Mouse (Mus musculus) gonadal fat pad, adult 2 months (tissue): ENCODE measurements around the gene Siva1. TPM values are rescaled to one million over a fixed set of nuclear protein-coding genes. Genes with fewer than 3 reads are reported as not detected.

Experiments
- DNase-seq: peaks from one replicate; pipeline ENCODE4 v3.0.0-alpha.2; 2012; ENCODE audit warnings: low read depth
- polyA plus RNA-seq: library from polyadenylated mRNA; depleted of rRNA; stranded (reverse); fragments of >200 nt; gene quantifications from 2 replicates; pipeline ENCODE4 v1.2.3, GENCODE M21; 2012

Gene Siva1
- polyA plus RNA-seq, 1 experiment: 35.3 TPM

DNA sequence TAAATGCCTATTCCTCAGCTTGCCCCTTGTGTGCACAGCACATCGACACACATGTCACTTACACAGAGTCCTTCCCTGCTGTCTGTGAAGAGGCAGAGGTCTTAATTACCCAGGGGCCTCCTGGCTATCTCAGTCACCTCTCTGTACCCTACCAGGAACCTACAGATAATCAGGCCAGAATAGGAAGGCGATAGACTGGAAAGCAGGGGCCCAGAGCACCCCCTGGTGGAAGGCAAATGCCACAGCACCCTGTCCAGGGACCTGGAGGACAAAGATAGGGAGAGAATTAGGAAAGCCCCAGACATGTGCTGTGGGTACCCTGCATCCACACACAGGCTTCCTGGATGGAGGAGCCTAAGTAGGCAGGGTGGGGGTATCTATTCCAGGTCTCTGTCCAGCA, 20.7 kb upstream of the Siva1 start:
- DNase-seq: no peak

DNA sequence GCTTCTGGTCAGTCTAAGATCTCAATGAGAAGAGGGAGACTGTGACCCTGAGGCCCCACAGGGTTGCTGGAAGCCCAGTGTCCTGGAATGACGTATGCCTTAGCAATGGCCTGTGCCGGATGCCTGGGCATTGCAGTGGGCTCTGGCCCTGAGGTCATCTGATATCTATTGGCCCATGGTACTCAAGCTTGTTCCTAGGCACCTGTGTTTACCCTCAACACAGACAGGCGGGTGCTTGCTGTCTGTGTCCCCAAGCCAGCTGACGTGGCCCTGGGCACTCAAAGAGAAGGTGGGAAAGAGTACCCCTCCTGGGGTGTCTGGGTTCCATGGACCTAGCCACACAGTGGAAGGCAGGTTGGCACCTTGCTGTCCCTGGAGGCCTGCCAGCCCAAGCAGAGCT, 18.8 kb upstream of the Siva1 start:
- DNase-seq: no peak

DNA sequence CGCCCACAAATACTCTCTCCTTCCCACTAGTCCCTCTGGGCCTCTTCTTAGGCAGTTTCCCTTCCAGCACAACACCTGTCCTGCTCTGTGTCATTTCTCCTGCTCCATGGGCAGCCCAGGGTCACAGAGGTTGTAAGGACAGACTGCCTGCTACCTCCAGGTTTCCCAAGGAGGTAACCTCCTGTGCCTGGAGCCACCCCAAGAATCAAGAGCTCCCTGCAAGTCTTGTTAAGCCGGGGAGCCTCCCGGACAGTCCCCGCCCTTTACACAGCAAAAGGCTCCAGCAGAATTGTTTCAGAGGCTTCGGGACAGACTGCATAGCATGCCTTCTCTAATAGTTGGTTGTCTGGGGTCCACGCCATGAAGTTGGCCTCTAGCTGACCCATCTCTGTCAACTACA, 18.0 kb upstream of the Siva1 start:
- DNase-seq: no peak

DNA sequence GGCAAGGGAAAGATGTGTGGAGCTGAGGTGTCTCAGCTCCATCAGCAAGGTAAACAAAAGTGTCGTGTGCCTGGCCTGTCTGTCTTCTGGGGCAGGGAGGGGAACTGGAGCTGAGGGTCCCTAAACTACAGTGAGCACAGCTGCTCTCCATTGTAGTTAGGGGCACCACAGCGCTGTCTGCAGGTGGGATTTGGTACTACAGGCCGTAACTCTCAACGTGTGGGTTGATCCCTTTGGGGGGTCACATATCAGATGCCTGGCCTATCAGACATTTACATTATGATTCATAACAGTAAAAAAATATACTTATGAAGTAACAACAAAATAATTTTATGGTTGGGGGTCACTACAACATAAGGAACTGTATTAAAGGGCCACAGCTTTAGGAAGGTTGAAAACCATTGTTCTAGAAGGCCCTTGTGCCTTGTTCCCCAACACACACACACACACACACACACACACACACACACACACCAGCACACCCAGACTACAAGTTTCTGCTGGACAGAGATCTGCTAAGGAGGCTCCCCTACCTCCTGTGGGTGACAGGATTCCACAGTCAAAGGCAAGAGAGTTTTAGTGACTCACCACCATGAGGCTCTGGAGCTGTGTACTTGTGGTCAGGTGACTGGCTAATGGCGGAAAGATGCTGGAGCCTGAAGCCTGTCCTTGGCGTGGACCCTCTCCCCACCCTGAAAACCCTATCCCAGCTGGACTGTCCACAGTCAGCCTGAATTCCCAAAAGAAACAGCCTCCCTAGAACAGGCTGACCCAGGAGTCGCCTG, 17.2 kb upstream of the Siva1 start:
- no peak for DNase-seq

DNA sequence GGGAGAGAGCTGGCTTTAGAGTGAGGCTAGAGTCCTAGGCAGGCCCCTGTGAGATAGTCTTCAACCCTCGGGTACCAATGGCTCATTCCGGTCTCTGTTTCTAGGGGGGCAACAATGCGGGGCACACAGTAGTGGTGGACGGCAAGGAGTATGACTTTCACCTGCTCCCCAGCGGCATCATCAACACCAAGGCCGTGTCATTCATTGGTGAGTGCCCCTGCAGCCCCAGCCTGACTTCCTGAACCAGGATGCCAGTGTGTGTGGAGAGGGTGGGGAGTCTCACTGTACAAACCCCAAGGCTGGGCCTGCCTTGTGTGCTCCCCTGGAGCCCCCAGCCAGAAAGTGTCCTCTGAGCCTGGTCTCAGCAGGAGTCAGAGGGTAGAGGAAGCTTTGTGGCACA, 16.3 kb upstream of the Siva1 start:
- no peak for DNase-seq

DNA sequence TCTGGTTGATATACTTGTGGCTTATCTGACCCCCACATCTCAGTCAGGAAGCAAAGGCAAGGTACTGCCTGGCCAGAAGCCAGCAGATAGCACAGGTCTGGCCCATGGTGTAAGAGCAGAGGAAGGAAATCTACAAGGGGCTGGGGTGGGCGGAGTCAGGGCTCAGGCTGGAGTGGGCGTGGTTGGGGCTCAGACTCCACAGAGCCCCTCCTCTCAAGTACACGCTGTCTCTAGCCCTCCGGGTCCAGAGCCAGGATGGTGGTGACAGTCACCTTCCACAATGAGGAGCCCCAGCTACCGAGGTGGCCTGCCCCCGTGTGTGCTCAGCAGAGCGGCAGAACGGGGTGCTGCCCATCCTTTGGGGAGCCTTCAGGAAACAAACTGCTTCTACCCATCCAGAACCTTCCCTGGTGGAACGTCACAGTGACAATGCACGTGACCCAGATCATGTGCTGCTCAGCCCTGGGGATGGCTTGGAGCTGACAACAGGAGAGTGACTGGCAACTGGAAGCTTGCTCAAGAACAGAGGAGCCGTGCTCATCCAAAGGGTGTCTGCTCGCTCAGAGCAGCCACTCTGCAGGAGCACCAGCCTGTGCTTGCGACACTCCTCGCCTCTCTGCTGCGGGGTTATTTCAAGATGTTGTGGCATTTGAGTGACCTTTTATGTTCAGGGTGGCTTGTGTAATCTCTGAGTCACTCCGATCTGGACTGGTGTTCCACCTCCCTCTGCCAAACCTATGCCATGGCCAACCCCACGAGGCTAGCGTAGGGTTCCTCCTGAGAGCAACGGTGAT, 15.4 kb upstream of the Siva1 start:
- DNase-seq: peak; percentile 85

DNA sequence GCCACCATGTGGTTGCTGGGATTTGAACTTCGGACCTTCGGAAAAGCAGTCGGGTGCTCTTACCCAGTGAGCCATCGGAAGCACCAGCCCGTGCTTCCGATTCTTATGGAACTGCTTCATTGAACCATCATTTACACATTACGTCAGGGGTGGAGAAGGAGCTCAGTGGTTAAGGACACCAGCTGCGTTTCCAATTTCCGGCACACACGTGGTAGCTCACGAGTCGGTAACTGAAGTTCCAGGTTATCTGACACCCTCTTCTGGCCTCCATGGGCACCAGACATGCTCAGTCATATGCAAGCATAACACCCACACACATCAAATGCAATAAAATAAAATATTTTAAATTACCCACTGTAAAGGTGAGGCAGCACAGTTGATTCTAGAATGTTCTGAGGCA, 14.4 kb upstream of the Siva1 start:
- DNase-seq: no peak

DNA sequence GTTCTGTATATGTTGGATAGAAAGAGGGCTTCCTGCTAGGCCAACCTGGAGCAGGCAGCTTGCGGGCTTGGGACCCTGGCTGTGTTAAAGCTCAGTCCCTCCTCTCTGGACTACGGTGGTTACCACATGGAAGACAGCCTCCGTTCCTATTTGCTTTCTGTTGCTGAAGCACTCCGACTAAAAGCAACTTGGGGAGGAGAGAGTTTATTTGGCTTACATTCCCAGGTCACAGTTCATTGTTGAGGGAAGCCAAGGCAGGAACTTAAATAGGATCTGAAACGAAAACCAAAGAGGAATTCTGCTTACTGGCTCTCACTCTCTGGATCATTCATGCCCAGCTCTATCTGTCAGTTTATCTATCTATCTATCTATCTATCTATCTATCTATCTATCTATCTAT, 13.7 kb upstream of the Siva1 start:
- DNase-seq: no peak

DNA sequence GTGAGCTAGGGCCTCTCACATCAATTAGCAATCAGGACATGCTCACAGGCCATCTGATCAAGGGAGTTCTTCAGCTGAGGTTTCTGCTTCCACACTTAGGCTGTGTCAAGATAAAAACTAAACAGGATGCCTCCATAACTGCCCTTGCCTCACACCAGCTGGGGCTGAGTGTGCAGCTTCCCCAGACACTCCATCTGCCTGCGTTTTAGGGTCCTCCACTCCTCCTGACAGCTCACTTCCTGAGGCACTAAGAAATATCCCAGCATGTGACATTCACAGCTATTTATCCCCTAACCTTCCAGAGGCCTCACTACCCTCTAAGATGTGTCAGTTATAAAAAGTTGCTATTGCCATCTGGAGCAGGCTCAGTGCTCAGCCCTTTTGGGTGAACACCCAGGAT, 13.0 kb upstream of the Siva1 start:
- DNase-seq: no peak

DNA sequence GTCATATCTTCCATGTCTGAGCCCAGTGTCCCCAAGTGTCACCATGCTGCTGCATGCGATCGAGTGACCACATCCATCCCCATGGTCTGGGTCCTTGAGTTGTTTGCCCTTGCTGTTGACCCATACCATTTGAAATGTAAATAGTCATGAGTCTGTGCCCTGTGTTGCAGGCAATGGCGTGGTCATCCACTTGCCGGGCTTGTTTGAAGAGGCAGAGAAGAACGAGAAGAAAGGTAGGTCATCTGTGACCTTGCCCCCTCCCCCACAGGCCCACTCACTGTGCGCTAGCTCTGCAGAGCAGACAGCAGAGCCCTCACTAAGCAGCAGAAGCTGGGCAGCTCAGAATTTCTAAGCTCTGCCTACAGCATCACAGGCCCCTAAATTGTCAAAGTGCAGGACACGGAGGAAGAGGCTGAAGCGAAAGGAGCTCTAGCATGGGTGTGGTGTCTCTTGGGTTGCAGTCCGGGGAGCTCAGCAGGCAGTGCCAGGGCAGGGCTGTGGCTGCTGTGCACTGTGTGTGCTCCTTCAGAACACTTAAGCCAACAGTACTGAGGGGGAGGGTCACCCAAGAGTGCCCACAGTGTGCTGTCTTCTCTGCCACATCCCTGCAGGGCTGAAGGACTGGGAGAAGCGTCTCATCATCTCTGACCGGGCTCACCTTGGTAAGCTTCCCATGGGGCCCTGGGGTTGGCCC, 12.2 kb upstream of the Siva1 start:
- DNase-seq: no peak

DNA sequence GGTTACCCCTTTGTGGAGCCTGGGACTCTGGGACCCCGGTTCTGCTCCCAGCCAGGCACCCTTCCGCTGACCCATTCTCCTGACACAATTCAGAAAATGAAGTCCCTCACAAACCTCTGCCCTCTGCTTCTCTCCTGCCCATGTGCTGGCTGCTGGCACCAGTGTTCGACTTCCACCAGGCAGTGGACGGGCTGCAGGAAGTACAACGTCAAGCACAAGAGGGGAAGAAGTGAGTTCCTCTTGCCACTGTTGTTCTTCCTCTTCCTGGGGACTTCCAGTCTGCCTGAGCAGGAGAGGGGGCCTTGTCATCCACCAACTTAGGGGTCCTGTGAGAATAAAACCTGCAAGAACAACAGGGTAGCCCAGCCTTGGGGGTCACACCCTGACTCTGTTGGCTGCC, 11.6 kb upstream of the Siva1 start:
- no peak for DNase-seq

DNA sequence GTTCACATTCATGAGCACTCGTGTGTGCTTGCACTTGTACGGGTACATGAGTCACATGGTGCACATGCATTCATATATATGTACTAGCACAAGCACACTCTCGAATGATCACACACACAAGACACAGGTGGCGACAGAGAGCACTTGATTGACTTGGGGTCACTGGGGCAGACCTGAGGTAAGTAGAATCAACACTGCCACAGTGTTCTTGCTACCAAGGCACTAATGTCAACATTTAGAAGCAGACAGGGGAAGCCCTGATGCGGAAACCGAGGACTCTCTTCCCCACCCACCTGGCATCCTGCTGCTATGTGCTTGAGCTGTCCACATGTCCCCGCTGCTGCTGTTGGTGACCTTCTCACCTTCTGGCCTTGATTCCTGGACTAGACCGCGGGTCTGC, 10.8 kb upstream of the Siva1 start:
- no peak for DNase-seq

DNA sequence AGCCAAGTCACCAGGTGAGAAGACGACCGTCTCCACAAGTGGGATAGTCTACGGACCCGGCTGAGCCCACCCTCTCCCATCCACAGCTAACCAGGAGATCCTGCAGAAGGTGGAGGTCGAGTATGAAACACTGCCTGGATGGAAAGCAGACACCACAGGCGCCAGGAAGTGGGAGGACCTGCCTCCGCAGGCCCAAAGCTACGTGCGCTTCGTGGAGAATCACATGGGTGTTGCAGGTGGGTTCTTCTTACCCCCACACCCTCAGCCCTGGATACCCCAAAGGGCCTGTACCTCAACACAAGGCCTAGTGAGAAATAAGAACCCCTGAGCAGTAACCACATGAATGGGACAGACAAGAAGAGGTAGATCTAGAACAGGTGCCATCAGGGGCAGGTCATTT, 5.0 kb upstream of the Siva1 start:
- no peak for DNase-seq

DNA sequence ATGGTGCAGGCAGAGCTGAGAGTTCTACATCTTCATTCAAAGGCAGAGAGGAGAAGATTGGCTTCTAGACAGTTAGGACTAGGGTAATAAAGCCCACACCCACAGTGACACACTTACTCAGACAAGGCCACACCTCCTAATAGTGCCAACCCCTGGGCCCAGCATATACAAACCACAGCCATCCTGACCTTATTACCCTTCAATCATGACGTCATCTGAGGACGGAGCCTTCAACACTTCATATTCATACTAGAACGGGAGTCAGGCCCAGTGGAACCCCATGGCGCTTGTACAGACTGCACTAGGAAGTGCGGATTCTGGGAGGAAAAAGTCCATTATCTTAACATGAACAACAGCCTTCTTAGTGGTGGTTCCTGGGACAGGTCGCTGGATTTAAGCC, 1.4 kb upstream of the Siva1 start:
- DNase-seq: no peak

DNA sequence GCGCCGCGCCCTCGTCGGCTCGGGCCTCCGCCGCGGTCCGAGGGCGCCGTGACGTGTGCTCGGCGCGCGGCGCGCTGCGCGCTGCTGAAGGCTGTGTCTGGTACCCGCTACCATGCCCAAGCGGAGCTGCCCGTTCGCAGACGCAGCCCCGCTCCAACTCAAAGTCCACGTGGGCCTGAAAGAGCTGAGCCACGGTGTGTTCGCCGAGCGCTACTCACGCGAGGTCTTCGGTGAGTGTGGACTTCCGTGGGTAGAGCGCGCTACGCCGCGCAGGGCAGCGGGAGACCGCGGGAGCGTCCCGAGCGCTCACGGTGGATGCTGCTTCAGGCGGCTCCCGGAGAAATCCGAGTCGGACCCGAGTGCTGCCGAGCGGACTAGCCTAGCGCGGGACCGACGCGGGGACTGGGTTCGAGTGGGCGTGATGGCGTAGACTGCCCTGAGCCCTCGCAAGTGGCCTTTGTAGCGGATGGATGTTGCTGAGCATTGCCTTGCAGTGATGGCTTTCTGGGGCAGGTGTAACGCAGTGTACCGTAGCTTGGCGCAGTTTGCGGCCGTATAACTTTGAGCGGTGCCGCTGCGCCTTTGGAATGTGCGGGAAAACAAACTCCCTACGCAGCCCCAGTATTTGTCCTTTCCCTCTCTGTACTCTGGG, 502 bp downstream of the Siva1 start:
- no peak for DNase-seq

DNA sequence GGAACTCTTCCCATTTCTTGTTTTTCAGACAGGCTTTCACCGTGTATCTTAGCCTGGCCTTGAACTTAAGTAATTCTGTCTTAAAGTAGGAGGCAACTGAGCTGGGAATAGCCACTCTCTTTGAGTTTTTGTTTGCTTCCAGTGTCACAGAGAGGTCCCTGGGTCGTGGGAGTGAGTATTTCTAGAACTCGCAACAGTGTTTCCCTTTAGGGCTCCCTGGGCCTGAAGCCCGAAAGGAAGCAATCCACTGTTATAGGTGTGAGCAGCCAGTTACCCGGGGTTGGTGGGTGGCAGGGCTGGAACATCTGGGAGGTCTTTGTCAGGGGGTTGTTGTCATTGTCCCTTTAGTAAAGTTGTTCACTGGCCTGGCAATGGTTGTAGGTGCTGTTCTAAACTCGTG, 1.7 kb downstream of the Siva1 start:
- DNase-seq: no peak

DNA sequence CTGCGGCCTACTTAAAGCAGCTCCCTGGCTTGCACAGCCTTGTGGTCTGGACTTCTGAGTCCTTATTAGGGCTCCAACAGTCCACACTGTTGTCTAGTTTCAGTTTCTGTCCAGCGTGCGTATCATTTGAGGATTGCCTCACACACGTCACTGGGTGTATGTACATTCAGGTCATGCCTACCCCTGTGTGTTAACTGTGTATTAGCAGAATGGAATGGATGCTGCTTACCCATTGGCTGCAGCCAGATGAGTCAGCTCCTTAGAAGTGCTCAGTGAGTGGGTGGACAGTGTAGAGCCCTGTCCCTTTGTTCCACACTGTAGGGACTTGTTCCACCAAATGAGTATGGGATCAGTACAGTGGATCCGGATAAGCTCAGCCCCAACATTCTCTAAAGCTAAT, 3.6 kb downstream of the Siva1 start:
- no peak for DNase-seq

DNA sequence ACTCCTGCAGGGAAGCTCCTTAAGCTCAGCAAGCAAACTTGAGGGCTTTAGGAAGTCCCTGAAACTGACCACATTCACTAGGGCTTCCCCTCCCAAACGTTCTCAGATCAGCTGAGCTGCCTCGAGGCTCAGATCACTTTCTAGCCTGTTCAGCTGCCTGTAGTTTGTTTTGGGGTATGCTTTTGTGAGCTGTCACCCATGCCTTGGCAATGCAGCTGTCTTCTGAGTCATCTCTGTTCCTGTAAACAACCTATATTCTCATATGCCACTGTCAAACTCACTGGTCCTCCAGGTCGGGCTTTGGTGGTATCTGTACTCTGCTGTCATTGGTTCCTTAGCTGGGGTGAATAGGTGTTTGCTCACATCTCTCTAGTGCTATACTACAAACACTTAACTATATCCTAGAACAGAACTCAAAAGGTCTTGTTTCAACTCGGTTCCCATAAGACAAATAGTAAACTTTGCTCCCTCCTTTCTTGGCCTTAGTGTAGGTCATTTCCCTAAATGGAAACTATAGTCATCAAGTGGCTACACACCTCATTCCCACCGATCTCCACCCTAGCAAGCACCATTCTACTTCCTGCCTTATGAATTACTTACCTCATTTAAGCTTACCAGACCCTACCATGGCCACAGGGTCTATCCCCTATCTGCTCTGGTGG, 7.4 kb downstream of the Siva1 start:
- no peak for DNase-seq

DNA sequence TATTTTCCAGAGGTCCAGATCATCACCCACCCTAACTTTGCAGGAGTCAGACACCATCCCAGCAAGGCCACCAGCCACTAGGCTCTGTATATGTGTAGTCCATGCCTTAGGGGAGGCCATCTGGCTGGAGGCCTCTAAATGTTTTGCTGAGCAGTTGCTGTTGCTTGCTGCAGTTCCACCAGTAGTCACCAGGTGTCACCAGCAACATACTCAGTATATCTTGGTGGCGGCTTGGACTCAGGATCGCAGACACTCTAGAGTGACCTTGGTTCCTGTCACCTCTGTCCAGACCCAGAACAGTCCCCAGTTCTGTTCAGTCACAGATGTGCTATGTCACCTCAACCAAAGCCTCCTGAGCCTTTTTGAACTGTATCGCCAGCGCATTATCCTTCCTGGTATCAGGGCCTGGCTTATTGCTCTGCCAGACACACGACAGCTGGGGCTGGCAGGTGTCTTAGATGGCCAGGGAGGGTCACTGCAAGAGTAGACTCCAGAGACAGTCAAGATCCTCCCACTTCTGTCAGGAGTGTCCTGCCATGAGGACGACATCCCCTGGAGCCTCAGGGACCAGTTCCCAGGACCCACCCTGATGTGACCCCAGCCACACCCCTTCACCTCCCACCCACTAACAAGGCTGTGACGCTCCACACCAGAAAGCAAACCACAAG, 8.8 kb downstream of the Siva1 start:
- no peak for DNase-seq

DNA sequence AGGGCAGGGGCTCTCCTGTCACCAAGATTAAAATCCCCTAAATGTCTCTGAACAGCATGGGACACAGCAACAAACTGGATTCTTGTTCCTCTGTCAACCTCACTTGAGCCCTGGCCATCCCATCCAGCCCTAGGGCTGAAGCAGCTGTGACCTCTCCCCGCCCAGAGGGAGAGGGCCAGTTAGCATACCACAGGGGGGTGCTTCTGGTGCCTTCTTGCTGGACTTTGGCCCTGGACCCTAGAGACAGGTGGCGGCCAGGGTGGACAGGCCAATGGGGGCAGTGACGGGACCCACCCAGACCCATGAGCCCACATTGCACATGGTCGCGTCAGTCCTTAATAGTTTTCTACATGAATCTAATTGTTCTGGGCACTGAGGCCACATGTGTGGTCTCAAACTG, 9.6 kb downstream of the Siva1 start:
- DNase-seq: no peak

DNA sequence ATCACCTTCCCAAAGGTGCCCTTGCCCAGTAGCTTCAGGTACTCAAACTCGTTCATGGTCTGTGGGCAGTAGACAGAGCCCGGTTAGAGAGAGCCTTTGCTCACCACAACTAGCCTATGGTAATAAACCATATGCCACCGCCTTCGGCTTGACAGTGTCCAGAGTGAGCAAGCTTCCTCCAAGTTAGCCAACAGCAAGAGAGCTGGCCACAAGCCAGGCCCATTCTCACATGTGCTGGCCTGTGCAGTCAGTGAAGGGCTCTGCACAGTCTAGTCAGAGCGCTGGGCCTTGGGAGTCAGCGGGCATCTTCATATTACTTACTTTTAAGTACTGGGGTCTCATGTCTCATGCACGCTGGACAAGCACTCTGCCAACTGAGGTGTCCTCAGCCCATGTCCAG, 14.1 kb downstream of the Siva1 start:
- DNase-seq: no peak
